Mouse (Mus musculus) heart, embryonic 16.5 days (tissue): ENCODE results near the gene Rab33a. TPM values are rescaled to one million over a fixed set of nuclear protein-coding genes. Genes with fewer than 3 reads are reported as not detected.

Experiments used
- ATAC-seq: fragments of 200-750 bp; cut with Nextera tagmentation; replicated peaks from 2 replicates; pipeline ENCODE4 v1.8.0; 2017; ENCODE audit warnings: moderate number of reproducible peaks; ENCODE audit not compliant: insufficient read depth, low FRiP score; ENCODE audit errors: extremely low read depth
- H3K27ac ChIP-seq: fragments of 300-500 bp; sonication (generic); 2 replicates; pipeline ENCODE4 v1.5.1; 2014; ENCODE audit warnings: mild to moderate bottlenecking, low read length, control low read depth, moderate library complexity
- H3K27me3 ChIP-seq: fragments of 300-500 bp; sonication (generic); 2 replicates; pipeline ENCODE4 v1.6.1; 2014; ENCODE audit warnings: low read length, mixed read lengths; ENCODE audit not compliant: control insufficient read depth, insufficient read depth
- H3K36me3 ChIP-seq: fragments of 300-500 bp; sonication (generic); 2 replicates; pipeline ENCODE4 v1.6.1; 2014; ENCODE audit not compliant: control insufficient read depth, insufficient read depth
- H3K4me1 ChIP-seq: fragments of 300-500 bp; sonication (generic); 2 replicates; pipeline ENCODE4 v1.6.1; 2014; ENCODE audit warnings: low read length, mixed read lengths; ENCODE audit not compliant: control insufficient read depth, insufficient read depth
- H3K4me2 ChIP-seq: fragments of 300-500 bp; sonication (generic); 2 replicates; pipeline ENCODE4 v1.6.1; 2014; ENCODE audit warnings: low read depth, mild to moderate bottlenecking, control low read depth, low read length
- H3K4me3 ChIP-seq: fragments of 300-500 bp; sonication (generic); 2 replicates; pipeline ENCODE4 v1.5.1; 2014; ENCODE audit warnings: mild to moderate bottlenecking, control low read depth, low read length
- H3K9ac ChIP-seq: fragments of 300-500 bp; sonication (generic); 2 replicates; pipeline ENCODE4 v1.6.1; 2014; ENCODE audit warnings: low read length, control low read depth
- H3K9me3 ChIP-seq: fragments of 300-500 bp; sonication (generic); replicated peaks from 2 replicates; pipeline ENCODE4 v1.6.1; 2016; ENCODE audit warnings: low read length; ENCODE audit not compliant: control insufficient read depth
- WGBS: fragments of 180-500 bp; shearing (Covaris S2); extraction: QIAGEN DNeasy Blood & Tissue Kit; methylation state at CpG from one replicate; pipeline ENCODE4 v1.1.7; 2014; 5-methylcytosine and 5-hydroxymethylcytosine counted together
- polyA plus RNA-seq: library from polyadenylated mRNA; unstranded; fragments of >200 nt; fragmentation: Nextera tagmentation; extraction: Ambion mirVana; gene quantifications from 2 replicates; pipeline ENCODE4 v1.2.1, GENCODE M21; 2015

Rab33a gene
- polyA plus RNA-seq, 1 experiment from 2014 or later: 5.6 TPM

GRCm38 (mm10) chrX:48521651-48522050 lies 2.6 kb downstream of the Rab33a start:
- H3K4me2 ChIP-seq: no peak overlapping the region
- no peaks in the 10 kb centered on the region for H3K36me3 ChIP-seq
- H3K27me3 ChIP-seq: no peaks in the 10 kb centered on the region
- H3K27ac ChIP-seq: no peak overlapping the region
- H3K9ac ChIP-seq: no peak overlapping the region
- peaks cover 7% of the 10 kb centered on the region; the same call in 1 of the 2 replicates for H3K4me1 ChIP-seq
- H3K4me3 ChIP-seq: no peak overlapping the region
- WGBS: 68% methylated on average over 3 of the region's 3 CpGs
- ATAC-seq: no peak
- no peaks in the 10 kb centered on the region for H3K9me3 ChIP-seq

GRCm38 (mm10) chrX:48523512-48523911 lies 4.4 kb downstream of the Rab33a start:
- Histone ChIP-seq H3K4me2 (no peak overlapping the region), H3K9me3 (no peaks in the 10 kb centered on the region), H3K36me3 (no peaks in the 10 kb centered on the region), H3K27me3 (no peaks in the 10 kb centered on the region), H3K9ac (no peak overlapping the region), H3K27ac (no peak overlapping the region), H3K4me1 (peaks cover 7% of the 10 kb centered on the region; the same call in 1 of the 2 replicates), H3K4me3 (no peak overlapping the region)
- no peak for ATAC-seq
- 60% methylated on average over 3 of the region's 3 CpGs for WGBS

- ATAC-seq: 0 out of 2 replicates have a peak, but pooled peaks have one; percentile 6
- Histone ChIP-seq H3K4me1 (peaks cover 7% of the 10 kb centered on the region; the same call in 1 of the 2 replicates), H3K4me2 (0 out of 2 replicates have a peak overlapping the region, but pooled peaks have one; percentile 21), H3K4me3 (no peak overlapping the region), H3K27me3 (no peaks in the 10 kb centered on the region), H3K36me3 (no peaks in the 10 kb centered on the region), H3K9me3 (no peaks in the 10 kb centered on the region), H3K27ac (peak overlapping the region; percentile 43), H3K9ac (no peak overlapping the region)
- WGBS: 47% methylated on average over 1 of the region's 1 CpGs
Measured at GRCm38 (mm10) chrX:48525332-48525731, 6.2 kb downstream of the Rab33a start.

- WGBS: 35% methylated on average over 8 of the region's 8 CpGs
- ATAC-seq: peak; percentile 32
- Histone ChIP-seq H3K36me3 (no peaks in the 10 kb centered on the region), H3K27ac (peak overlapping the region; percentile 43), H3K9me3 (no peaks in the 10 kb centered on the region), H3K4me1 (peaks cover 7% of the 10 kb centered on the region; the same call in 1 of the 2 replicates), H3K4me3 (no peak overlapping the region), H3K9ac (no peak overlapping the region), H3K27me3 (no peaks in the 10 kb centered on the region), H3K4me2 (peak overlapping the region; percentile 21; the same call in 1 of the 2 replicates)
Measured at GRCm38 (mm10) chrX:48525866-48526265, 6.8 kb downstream of the Rab33a start.

GRCm38 (mm10) chrX:48526435-48526834 lies 7.3 kb downstream of the Rab33a start:
- H3K36me3 ChIP-seq: no peaks in the 10 kb centered on the region
- ATAC-seq: no peak
- H3K9ac ChIP-seq: no peak overlapping the region
- 41% methylated on average over 1 of the region's 3 CpGs for WGBS
- no peak overlapping the region for H3K4me3 ChIP-seq
- peaks cover 7% of the 10 kb centered on the region; the same call in 1 of the 2 replicates for H3K4me1 ChIP-seq
- H3K27me3 ChIP-seq: no peaks in the 10 kb centered on the region
- no peak overlapping the region for H3K4me2 ChIP-seq
- no peaks in the 10 kb centered on the region for H3K9me3 ChIP-seq
- no peak overlapping the region for H3K27ac ChIP-seq

GRCm38 (mm10) chrX:48532175-48532574 lies 13.1 kb downstream of the Rab33a start:
- no peak overlapping the region for H3K4me3 ChIP-seq
- H3K27ac ChIP-seq: no peak overlapping the region
- H3K27me3 ChIP-seq: no peaks in the 10 kb centered on the region
- no peaks in the 10 kb centered on the region for H3K9me3 ChIP-seq
- peak overlapping the region; percentile 39; the same call in 1 of the 2 replicates for H3K4me2 ChIP-seq
- no peak for ATAC-seq
- H3K4me1 ChIP-seq: no peaks in the 10 kb centered on the region
- 20% methylated on average over 3 of the region's 3 CpGs for WGBS
- no peaks in the 10 kb centered on the region for H3K36me3 ChIP-seq
- H3K9ac ChIP-seq: no peak overlapping the region

Other genes starting within 250 kb of the Rab33a start
- 3.4 and 3.6 TPM in 2 replicates for gene Bcorl1, start 177.9 kb upstream of the Rab33a start, polyA plus RNA-seq
- 10.0 and 10.1 TPM in 2 replicates for gene Elf4, start 56.2 kb upstream of the Rab33a start, polyA plus RNA-seq
- 123 and 139 TPM in 2 replicates for gene Aifm1, start 5.7 kb upstream of the Rab33a start, polyA plus RNA-seq
- gene Zfp280c, start 75.2 kb downstream of the Rab33a start, polyA plus RNA-seq: 5.1 and 5.8 TPM in 2 replicates
- gene Slc25a14, start 104.1 kb downstream of the Rab33a start, polyA plus RNA-seq: 7.7 and 8.2 TPM in 2 replicates
- not detected in 2 replicates for gene Gpr119, start 155.2 kb downstream of the Rab33a start, polyA plus RNA-seq
- 15.3 and 16.1 TPM in 2 replicates for gene Rbmx2, start 175.7 kb downstream of the Rab33a start, polyA plus RNA-seq